Mouse (Mus musculus) hindbrain, embryonic 11.5 days (tissue): ENCODE measurements around the gene Col6a3. TPM values are rescaled to one million over a fixed set of nuclear protein-coding genes. Genes with fewer than 3 reads are reported as not detected.
A peak's percentile ranks its signal among the peaks of the same experiment; 100 is the strongest.

ENCODE experiments used
- ATAC-seq: fragments of 200-750 bp; cut with Nextera tagmentation; 2 replicates; pipeline ENCODE4 v1.8.0; 2017; ENCODE audit warnings: mild to moderate bottlenecking, moderate TSS enrichment, moderate library complexity; ENCODE audit not compliant: low FRiP score
- DNase-seq: peaks from one replicate; pipeline ENCODE4 v3.0.0-alpha.2; 2015; ENCODE audit warnings: low spot score
- H3K27ac ChIP-seq: fragments of 300-500 bp; sonication (generic); 2 replicates; pipeline ENCODE4 v1.5.1; 2014; ENCODE audit warnings: mild to moderate bottlenecking, low read depth, low read length
- H3K27me3 ChIP-seq: fragments of 300-500 bp; sonication (generic); 2 replicates; pipeline ENCODE4 v1.6.1; 2014; ENCODE audit warnings: mild to moderate bottlenecking, low read length, moderate library complexity, mixed read lengths; ENCODE audit not compliant: control insufficient read depth, insufficient read depth
- H3K36me3 ChIP-seq: fragments of 300-500 bp; sonication (generic); 2 replicates; pipeline ENCODE4 v1.6.1; 2014; ENCODE audit warnings: mild to moderate bottlenecking, low read length, moderate library complexity, mixed read lengths; ENCODE audit not compliant: control insufficient read depth, insufficient read depth
- H3K4me1 ChIP-seq: fragments of 300-500 bp; sonication (generic); replicated peaks from 2 replicates; pipeline ENCODE4 v1.6.1; 2014; ENCODE audit warnings: low read length, mixed read lengths; ENCODE audit not compliant: control insufficient read depth, insufficient read depth
- H3K4me2 ChIP-seq: fragments of 300-500 bp; sonication (generic); replicated peaks from 2 replicates; pipeline ENCODE4 v1.6.1; 2014; ENCODE audit warnings: mild to moderate bottlenecking, low read depth, low read length
- H3K4me3 ChIP-seq: fragments of 300-500 bp; sonication (generic); 2 replicates; pipeline ENCODE4 v1.5.1; 2014; ENCODE audit warnings: low read depth, low read length
- H3K9ac ChIP-seq: fragments of 300-500 bp; sonication (generic); 2 replicates; pipeline ENCODE4 v1.6.1; 2014; ENCODE audit warnings: low read depth, low read length
- H3K9me3 ChIP-seq: fragments of 300-500 bp; sonication (generic); 2 replicates; pipeline ENCODE4 v1.6.1; 2016; ENCODE audit warnings: low read length; ENCODE audit not compliant: control insufficient read depth
- WGBS: fragments of 180-500 bp; shearing (Covaris S2); extraction: QIAGEN DNeasy Blood & Tissue Kit; methylation state at CpG from one replicate; pipeline ENCODE4 v1.1.7; 2014; 5-methylcytosine and 5-hydroxymethylcytosine counted together
- polyA plus RNA-seq: library from polyadenylated mRNA; unstranded; fragments of >200 nt; fragmentation: Nextera tagmentation; extraction: Ambion mirVana; gene quantifications from 2 replicates; pipeline ENCODE4 v1.2.1, GENCODE M21; 2014

Col6a3 gene
- polyA plus RNA-seq, 1 experiment from 2014 or later: 9.2 TPM

- Histone ChIP-seq H3K27ac (no peak overlapping the region), H3K4me3 (no peak overlapping the region), H3K36me3 (no peaks in the 10 kb centered on the region), H3K27me3 (no peaks in the 10 kb centered on the region), H3K9me3 (no peaks in the 10 kb centered on the region), H3K4me1 (no peaks in the 10 kb centered on the region; the same call in 1 of the 2 replicates), H3K4me2 (no peak overlapping the region), H3K9ac (no peak overlapping the region)
- whole genome bisulfite sequencing: 88% methylated on average over 4 of the region's 4 CpGs
- ATAC-seq (no peak), DNase-seq (no peak)
Observed at GRCm38 (mm10) chr1:90751221-90751620, 92.5 kb downstream of the Col6a3 start.

GRCm38 (mm10) chr1:90750169-90750568 lies 93.6 kb downstream of the Col6a3 start:
- Histone ChIP-seq H3K27ac (no peak overlapping the region), H3K27me3 (no peaks in the 10 kb centered on the region), H3K9ac (no peak overlapping the region), H3K4me3 (no peak overlapping the region), H3K4me1 (no peaks in the 10 kb centered on the region; the same call in 1 of the 2 replicates), H3K9me3 (no peaks in the 10 kb centered on the region), H3K36me3 (no peaks in the 10 kb centered on the region), H3K4me2 (no peak overlapping the region)
- 65% methylated on average over 8 of the region's 8 CpGs for WGBS
- DNase-seq (peak; percentile 16), ATAC-seq (no peak)

- Histone ChIP-seq H3K9ac (no peak overlapping the region), H3K4me2 (no peak overlapping the region), H3K27ac (no peak overlapping the region), H3K4me1 (no peaks in the 10 kb centered on the region), H3K36me3 (no peaks in the 10 kb centered on the region), H3K9me3 (no peaks in the 10 kb centered on the region), H3K27me3 (no peaks in the 10 kb centered on the region), H3K4me3 (no peak overlapping the region)
- no peak for DNase-seq
- 76% methylated on average over 4 of the region's 4 CpGs for WGBS
- no peak for ATAC-seq
Observed at GRCm38 (mm10) chr1:90748544-90748943, 95.2 kb downstream of the Col6a3 start.

GRCm38 (mm10) chr1:90743941-90744386 lies 99.8 kb downstream of the Col6a3 start:
- Histone ChIP-seq H3K9me3 (no peaks in the 10 kb centered on the region), H3K4me3 (peak overlapping the region; percentile 22; the same call in 1 of the 2 replicates), H3K4me1 (no peaks in the 10 kb centered on the region), H3K36me3 (no peaks in the 10 kb centered on the region), H3K9ac (peak overlapping the region; percentile 54), H3K27ac (peak overlapping the region; percentile 81), H3K27me3 (no peaks in the 10 kb centered on the region), H3K4me2 (peak overlapping the region; percentile 45)
- DNase-seq (peak; percentile 83), ATAC-seq (peak; percentile 95)
- 5% methylated on average over 14 of the region's 14 CpGs for WGBS

- no peak overlapping the region for H3K4me3 ChIP-seq
- ATAC-seq (peak; percentile 62; the same call in 1 of the 2 replicates), DNase-seq (no peak)
- no peaks in the 10 kb centered on the region for H3K4me1 ChIP-seq
- H3K27ac ChIP-seq: peak overlapping the region; percentile 81
- no peaks in the 10 kb centered on the region for H3K27me3 ChIP-seq
- 94% methylated on average over 1 of the region's 1 CpGs for WGBS
- no peak overlapping the region for H3K4me2 ChIP-seq
- H3K36me3 ChIP-seq: no peaks in the 10 kb centered on the region
- no peaks in the 10 kb centered on the region for H3K9me3 ChIP-seq
- H3K9ac ChIP-seq: no peak overlapping the region
Observed at GRCm38 (mm10) chr1:90743445-90743844, 100.3 kb downstream of the Col6a3 start.

GRCm38 (mm10) chr1:90742641-90743040 lies 101.1 kb downstream of the Col6a3 start:
- Histone ChIP-seq H3K36me3 (no peaks in the 10 kb centered on the region), H3K4me3 (no peak overlapping the region), H3K9me3 (no peaks in the 10 kb centered on the region), H3K27me3 (no peaks in the 10 kb centered on the region), H3K27ac (no peak overlapping the region), H3K4me2 (no peak overlapping the region), H3K9ac (no peak overlapping the region), H3K4me1 (no peaks in the 10 kb centered on the region)
- DNase-seq (no peak), ATAC-seq (no peak)
- WGBS: 86% methylated on average over 7 of the region's 7 CpGs

GRCm38 (mm10) chr1:90740216-90741170 lies 103.3 kb downstream of the Col6a3 start:
- ATAC-seq: no peak
- 84% methylated on average over 11 of the region's 11 CpGs for WGBS

GRCm38 (mm10) chr1:90738913-90739312 lies 104.9 kb downstream of the Col6a3 start:
- ATAC-seq: no peak
- Histone ChIP-seq H3K4me3 (no peak overlapping the region), H3K27ac (no peak overlapping the region), H3K4me2 (no peak overlapping the region), H3K36me3 (no peaks in the 10 kb centered on the region), H3K4me1 (no peaks in the 10 kb centered on the region; the same call in 1 of the 2 replicates), H3K9ac (no peak overlapping the region), H3K9me3 (no peaks in the 10 kb centered on the region), H3K27me3 (no peaks in the 10 kb centered on the region)
- WGBS: 91% methylated on average over 2 of the region's 2 CpGs
- DNase-seq: no peak

More at GRCm38 (mm10) chr1:90740216-90741170, 103.3 kb downstream of the Col6a3 start:
- no peak overlapping the region for H3K27ac ChIP-seq
- H3K36me3 ChIP-seq: no peaks in the 10 kb centered on the region
- no peaks in the 10 kb centered on the region for H3K27me3 ChIP-seq
- H3K4me2 ChIP-seq: no peak overlapping the region
- H3K9me3 ChIP-seq: no peaks in the 10 kb centered on the region
- no peak overlapping the region for H3K9ac ChIP-seq
- H3K4me1 ChIP-seq: no peaks in the 10 kb centered on the region
- no peak overlapping the region for H3K4me3 ChIP-seq
- no peak for DNase-seq
